Mouse (Mus musculus) MEL (cell line): ENCODE measurements around the gene Slc2a3. TPM values are rescaled to one million over a fixed set of nuclear protein-coding genes. Genes with fewer than 3 reads are reported as not detected.
A peak's percentile ranks its signal among the peaks of the same experiment; 100 is the strongest.

Experiments used
- DNase-seq: peaks from one replicate; pipeline ENCODE4 v3.0.0; 2011; ENCODE audit warnings: low read depth, low spot score
- H3K27ac ChIP-seq: 2 replicates; pipeline ENCODE4 v1.5.1; 2012; ENCODE audit warnings: low read depth, mild to moderate bottlenecking, control low read depth, low read length, moderate library complexity; ENCODE audit not compliant: control insufficient read depth
- H3K27me3 ChIP-seq, 2 experiments: fragments of 150-350 bp in 1 of 2; sonication (generic) in 1 of 2; 2 replicates each; pipeline ENCODE4 v1.6.1; 2012; ENCODE audit warnings: low read length in 2 of 2, mild to moderate bottlenecking in 2 of 2, improper control_type of control experiment in 1 of 2, moderate library complexity in 1 of 2; ENCODE audit not compliant: insufficient read depth in 2 of 2, control insufficient read depth in 1 of 2
- H3K36me3 ChIP-seq, 2 experiments: 2 replicates each; pipeline ENCODE4 v1.6.1; 2012 to 2014; ENCODE audit warnings: low read length in 2 of 2, improper control_type of control experiment in 1 of 2, inconsistent platforms in 1 of 2, mild to moderate bottlenecking in 1 of 2; ENCODE audit not compliant: insufficient read depth in 2 of 2, control insufficient read depth in 1 of 2
- H3K4me1 ChIP-seq, 2 experiments: fragments of 150-350 bp in 1 of 2; sonication (generic) in 1 of 2; 2 replicates each; pipeline ENCODE4 v1.6.1; 2012; ENCODE audit warnings: low read length in 2 of 2, improper control_type of control experiment in 1 of 2, mild to moderate bottlenecking in 1 of 2; ENCODE audit not compliant: insufficient read depth in 2 of 2, control insufficient read depth in 1 of 2
- H3K4me3 ChIP-seq, 2 experiments: fragments of 150-350 bp in 1 of 2; sonication (generic) in 1 of 2; 2 replicates each; pipeline ENCODE4 v1.5.1; 2012; ENCODE audit warnings: low read depth in 2 of 2, low read length in 2 of 2, mild to moderate bottlenecking in 2 of 2, moderate library complexity in 2 of 2, control low read depth in 1 of 2, improper control_type of control experiment in 1 of 2; ENCODE audit not compliant: control insufficient read depth in 1 of 2, insufficient read depth in 1 of 2
- H3K79me2 ChIP-seq: 2 replicates; pipeline ENCODE4 v1.6.1; 2012; ENCODE audit warnings: mild to moderate bottlenecking, low read length, moderate library complexity; ENCODE audit not compliant: control insufficient read depth, poor library complexity, insufficient read depth
- H3K9ac ChIP-seq: 2 replicates; pipeline ENCODE4 v1.6.1; 2012; ENCODE audit warnings: low read depth, mild to moderate bottlenecking, control low read depth, low read length, moderate library complexity; ENCODE audit not compliant: control insufficient read depth, poor library complexity, severe bottlenecking
- H3K9me3 ChIP-seq: fragments of 150-350 bp; sonication (generic); replicated peaks from 2 replicates; pipeline ENCODE4 v1.6.1; 2012; ENCODE audit warnings: mild to moderate bottlenecking, low read length, improper control_type of control experiment, moderate library complexity; ENCODE audit not compliant: insufficient read depth
- BHLHE40 ChIP-seq: IDR thresholded peaks from 2 replicates; pipeline ENCODE4 v1.6.1; 2012; ENCODE audit warnings: low read depth, mild to moderate bottlenecking, inconsistent platforms, low read length, improper control_type of control experiment, borderline replicate concordance
- CHD2 ChIP-seq: IDR thresholded peaks from 2 replicates; pipeline ENCODE4 v1.6.1; 2011; ENCODE audit warnings: low read length, improper control_type of control experiment
- CTCF ChIP-seq, 3 experiments: IDR thresholded peaks in 2 of 3; conservative IDR thresholded peaks in 1 of 3; 2 replicates each; pipeline ENCODE4 v1.5.1; 2011 to 2012; ENCODE audit warnings: low read length in 3 of 3, low read depth in 2 of 3, mild to moderate bottlenecking in 2 of 3, improper control_type of control experiment in 1 of 3, inconsistent platforms in 1 of 3, mixed read lengths in 1 of 3, moderate library complexity in 1 of 3; ENCODE audit not compliant: control insufficient read depth in 1 of 3, insufficient read depth in 1 of 3, poor library complexity in 1 of 3, severe bottlenecking in 1 of 3
- ELF1 ChIP-seq: IDR thresholded peaks from 2 replicates; pipeline ENCODE4 v1.6.1; 2014; ENCODE audit warnings: low read depth, mild to moderate bottlenecking, inconsistent platforms, low read length, improper control_type of control experiment, moderate library complexity
- EP300 ChIP-seq, 2 experiments: IDR thresholded peaks; 2 replicates each; pipeline ENCODE4 v1.6.1; 2011; ENCODE audit warnings: improper control_type of control experiment in 2 of 2, low read length in 2 of 2, low read depth in 1 of 2, mild to moderate bottlenecking in 1 of 2
- GATA1 ChIP-seq: IDR thresholded peaks from 2 replicates; pipeline ENCODE4 v1.6.1; 2011; ENCODE audit warnings: low read depth, low read length, improper control_type of control experiment
- MXI1 ChIP-seq: IDR thresholded peaks from 2 replicates; pipeline ENCODE4 v1.6.1; 2011; ENCODE audit warnings: mild to moderate bottlenecking, low read depth, low read length, improper control_type of control experiment
- NRF1 ChIP-seq: IDR thresholded peaks from 2 replicates; pipeline ENCODE4 v1.6.1; 2014; ENCODE audit warnings: low read depth, mild to moderate bottlenecking, inconsistent platforms, low read length, improper control_type of control experiment, moderate library complexity; ENCODE audit not compliant: poor library complexity, insufficient read depth, severe bottlenecking
- POLR2AphosphoS5 ChIP-seq: IDR thresholded peaks from 2 replicates; pipeline ENCODE4 v1.6.1; 2012; ENCODE audit warnings: low read depth, borderline replicate concordance, mild to moderate bottlenecking, inconsistent platforms, low read length, moderate library complexity, mixed read lengths
- RAD21 ChIP-seq: IDR thresholded peaks from 2 replicates; pipeline ENCODE4 v1.6.1; 2011; ENCODE audit warnings: mild to moderate bottlenecking, low read depth, low read length, improper control_type of control experiment
- SIN3A ChIP-seq: IDR thresholded peaks from 2 replicates; pipeline ENCODE4 v1.6.1; 2012; ENCODE audit warnings: low read length, improper control_type of control experiment, inconsistent platforms
- SMC3 ChIP-seq: IDR thresholded peaks from 2 replicates; pipeline ENCODE4 v1.6.1; 2011; ENCODE audit warnings: low read depth, low read length, improper control_type of control experiment
- TAL1 ChIP-seq: IDR thresholded peaks from 2 replicates; pipeline ENCODE4 v1.6.1; 2012; ENCODE audit warnings: mild to moderate bottlenecking, inconsistent platforms, low read length, moderate library complexity, mixed read lengths
- TBP ChIP-seq: IDR thresholded peaks from 2 replicates; pipeline ENCODE4 v1.8.0; 2011; ENCODE audit warnings: low read depth, low read length, improper control_type of control experiment
- ZC3H11A ChIP-seq: IDR thresholded peaks from 2 replicates; pipeline ENCODE4 v1.6.1; 2012; ENCODE audit warnings: low read depth, mild to moderate bottlenecking, inconsistent platforms, low read length, improper control_type of control experiment
- ZKSCAN1 ChIP-seq: IDR thresholded peaks from 2 replicates; pipeline ENCODE4 v1.6.1; 2012; ENCODE audit warnings: low read depth, mild to moderate bottlenecking, inconsistent platforms, low read length, improper control_type of control experiment, moderate library complexity
- ZMIZ1 ChIP-seq: IDR thresholded peaks from 2 replicates; pipeline ENCODE4 v1.6.1; 2012; ENCODE audit warnings: low read depth, mild to moderate bottlenecking, inconsistent platforms, low read length, improper control_type of control experiment, moderate library complexity
- ZNF384 ChIP-seq: IDR thresholded peaks from 2 replicates; pipeline ENCODE4 v1.6.1; 2012; ENCODE audit warnings: low read depth, mild to moderate bottlenecking, inconsistent platforms, low read length, improper control_type of control experiment
- polyA plus RNA-seq, 2 experiments: library from polyadenylated mRNA; stranded (reverse) in 1 of 2; unstranded in 1 of 2; fragments of >175 nt in 1 of 2; fragments of >200 nt in 1 of 2; gene quantifications; 2 replicates each; pipeline versions ENCODE4 v1.2.1 to v1.2.4; 2012; ENCODE audit warnings: low replicate concordance in 2 of 2, low read depth in 1 of 2; ENCODE audit not compliant: insufficient read length in 2 of 2, insufficient read depth in 1 of 2, missing spikeins in 1 of 2
- total RNA-seq: library from RNA; depleted of rRNA; stranded (reverse); fragments of 300-350 nt; gene quantifications from 2 replicates; pipeline ENCODE4 v1.2.3, GENCODE M21; 2012

Gene Slc2a3
- total and polyA plus RNA-seq, 3 experiments = 78.4 to 93.4 TPM; not detected in 1

- TF ChIP-seq RAD21 (peak; percentile 57), CHD2 (no peak), SMC3 (peak; percentile 69), EP300 (IDR thresholded peaks at IDR 0.05; ENCODE audit: low read depth in 1 of 2, low read length in 2 of 2) (no peak), CTCF (IDR thresholded peaks at IDR 0.05 in 2 of 3, conservative IDR thresholded peaks at IDR 0.05 in 1 of 3; ENCODE audit: control insufficient read depth in 1 of 3, insufficient read depth in 1 of 3, low read depth in 2 of 3, low read length in 3 of 3, poor library complexity in 1 of 3, severe bottlenecking in 1 of 3) (peak; percentile 72 to 100 (median 91)), ZC3H11A (peak; percentile 13; the same call in 1 of the 2 replicates)
- DNase-seq = peak; percentile 80
- H3K9ac ChIP-seq = no peak overlapping the region
- no peak overlapping the region for H3K27ac ChIP-seq
- no peaks in the 10 kb centered on the region for H3K27me3 ChIP-seq
- H3K4me1 ChIP-seq = no peaks in the 10 kb centered on the region
- peaks cover 0 to 4% of the 10 kb centered on the region in 2 experiments; a peak in 2 of 4 replicates for H3K36me3 ChIP-seq
- no peaks in the 10 kb centered on the region for H3K79me2 ChIP-seq
- no peaks in the 10 kb centered on the region for H3K9me3 ChIP-seq
- H3K4me3 ChIP-seq = no peak overlapping the region
Measured at GRCm38 (mm10) chr6:122834365-122834764, 32.9 kb upstream of the Slc2a3 start.

- no peaks in the 10 kb centered on the region for H3K79me2 ChIP-seq
- H3K9ac ChIP-seq = no peak overlapping the region
- no peaks in the 10 kb centered on the region for H3K9me3 ChIP-seq
- no peak overlapping the region for H3K27ac ChIP-seq
- no peak overlapping the region for H3K4me3 ChIP-seq
- no peaks in the 10 kb centered on the region for H3K4me1 ChIP-seq
- H3K27me3 ChIP-seq = no peaks in the 10 kb centered on the region
- DNase-seq = no peak
- peaks cover 0 to 4% of the 10 kb centered on the region in 2 experiments; a peak in 2 of 4 replicates for H3K36me3 ChIP-seq
- TF ChIP-seq NRF1 = no peak
- TF ChIP-seq ZMIZ1 = no peak
- TF ChIP-seq SIN3A = no peak
- TF ChIP-seq MXI1 = no peak
- no peak for TF ChIP-seq POLR2AphosphoS5
- TF ChIP-seq TAL1 = no peak
- no peak for TF ChIP-seq ZNF384
- TF ChIP-seq ZKSCAN1 = no peak
- no peak for TF ChIP-seq BHLHE40
- TF ChIP-seq, all 39 proteins: peak for 0
Measured at GRCm38 (mm10) chr6:122832880-122833279, 31.4 kb upstream of the Slc2a3 start.

- H3K27me3 ChIP-seq = no peaks in the 10 kb centered on the region
- 0 out of 2 replicates have a peak, but pooled peaks have one; percentile 16 for TF ChIP-seq ELF1
- peak; percentile 58 to 77 (median 68) for TF ChIP-seq CTCF (IDR thresholded peaks at IDR 0.05 in 2 of 3, conservative IDR thresholded peaks at IDR 0.05 in 1 of 3; ENCODE audit: control insufficient read depth in 1 of 3, insufficient read depth in 1 of 3, low read depth in 2 of 3, low read length in 3 of 3, poor library complexity in 1 of 3, severe bottlenecking in 1 of 3)
- no peak for TF ChIP-seq TBP
- TF ChIP-seq SIN3A = peak; percentile 37; the same call in 1 of the 2 replicates
- TF ChIP-seq GATA1 = no peak
- TF ChIP-seq RAD21 = peak; percentile 7; the same call in 1 of the 2 replicates
- TF ChIP-seq SMC3 = peak; percentile 41
- TF ChIP-seq, all 39 proteins: peak for 5
- DNase-seq = peak; percentile 55
- no peaks in the 10 kb centered on the region for H3K9me3 ChIP-seq
- peaks cover 0 to 13% of the 10 kb centered on the region in 2 experiments; a peak in 3 of 4 replicates for H3K36me3 ChIP-seq
- no peak overlapping the region for H3K9ac ChIP-seq
- H3K4me3 ChIP-seq = no peak overlapping the region
- peaks cover 3% of the 10 kb centered on the region for H3K79me2 ChIP-seq
- no peak overlapping the region for H3K27ac ChIP-seq
- peaks cover 4 to 14% of the 10 kb centered on the region in 2 experiments for H3K4me1 ChIP-seq
Measured at GRCm38 (mm10) chr6:122828086-122828485, 26.6 kb upstream of the Slc2a3 start.
